In the genomic region with DNA sequence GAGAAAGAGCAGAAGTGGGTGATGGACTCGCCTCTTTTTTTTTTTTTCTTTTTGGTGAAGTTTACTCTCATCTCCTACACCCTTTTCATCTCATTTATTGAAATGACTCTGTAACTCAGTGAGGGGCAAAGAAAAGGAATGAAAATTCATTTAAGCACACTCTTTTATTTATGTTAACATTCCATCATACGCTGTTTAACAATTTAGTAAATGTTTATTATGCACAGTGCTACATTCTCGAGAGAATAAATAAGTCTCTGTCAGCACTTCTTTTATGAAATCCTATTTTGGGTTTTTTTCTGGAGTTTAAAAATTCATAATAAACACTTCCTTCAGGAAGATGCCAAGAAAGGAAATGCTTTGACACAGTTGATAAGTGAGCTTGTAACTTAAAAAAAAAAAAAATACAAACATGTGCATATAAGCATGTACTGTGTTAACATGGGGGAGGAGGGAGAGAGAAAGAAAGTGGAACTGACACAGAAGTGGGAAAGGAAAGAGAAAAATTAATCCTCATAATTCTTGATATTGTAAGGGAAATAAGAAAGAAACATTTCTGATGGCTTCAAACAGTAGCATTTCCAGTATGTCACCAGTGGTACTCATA, we compare ENCODE assay signal across 36 mouse cellular contexts.
"Had no signal": no experiment of that assay in that cellular context is flagged by ENCODE, and none has a peak within 500 bp of the region (broad histone marks: within the 10 kb centered on the region; RNA-seq: fewer than 3 reads in every experiment).

No protein-coding gene starts in this region.

- H3K27ac ChIP-seq: heart, adult 2 months; heart, embryonic 10.5 days; heart, embryonic 13.5 days; heart, embryonic 15.5 days; hindbrain, embryonic 10.5 days; hindbrain, embryonic 12.5 days; hindbrain, embryonic 13.5 days; hindbrain, embryonic 14.5 days; hindbrain, embryonic 15.5 days; hindbrain, postnatal 0 days; intestine, embryonic 15.5 days; kidney, embryonic 15.5 days; layer of hippocampus, adult 2 months had no signal

- H3K4me1 ChIP-seq: heart, embryonic 12.5 days; heart, embryonic 15.5 days; hindbrain, embryonic 10.5 days; hindbrain, embryonic 12.5 days; hindbrain, embryonic 13.5 days; hindbrain, embryonic 15.5 days; intestine, embryonic 15.5 days; kidney, embryonic 15.5 days had no signal

- H3K9ac ChIP-seq: heart, embryonic 12.5 days; heart, embryonic 13.5 days; heart, embryonic 15.5 days; hindbrain, embryonic 12.5 days; hindbrain, embryonic 13.5 days; hindbrain, embryonic 14.5 days; hindbrain, embryonic 15.5 days; intestine, embryonic 15.5 days; kidney, embryonic 15.5 days had no signal

- H3K4me2 ChIP-seq: heart, embryonic 11.5 days; heart, embryonic 12.5 days; heart, embryonic 13.5 days; heart, embryonic 15.5 days; hindbrain, embryonic 12.5 days; hindbrain, embryonic 13.5 days; hindbrain, embryonic 14.5 days; hindbrain, embryonic 15.5 days; intestine, embryonic 15.5 days; kidney, embryonic 15.5 days had no signal

- H3K27me3 ChIP-seq: heart, embryonic 12.5 days; heart, embryonic 13.5 days; heart, embryonic 15.5 days; hindbrain, embryonic 12.5 days; hindbrain, embryonic 13.5 days; hindbrain, embryonic 15.5 days; intestine, embryonic 15.5 days; kidney, embryonic 15.5 days had no signal

- ATAC-seq: hindbrain, embryonic 16.5 days; hindbrain, postnatal 0 days; inflammation-experienced regulatory T-cells, adult 6 months; intestine, embryonic 15.5 days; intestine, embryonic 16.5 days; intestine, postnatal 0 days had no signal

- DNase-seq: heart, adult 18-20 months; heart, adult 2 months; heart, postnatal 10 days; heart, postnatal 14 days; heart, postnatal 36 days; heart, postnatal 4 days; kidney, adult 11 months; kidney, adult 18-20 months; kidney, adult 2 months; kidney, adult 8-10 months; kidney, adult 9 months; kidney, postnatal 10 days; kidney, postnatal 14 days; kidney, postnatal 25 days; kidney, postnatal 36 days; kidney, postnatal 4 days; layer of hippocampus, adult 9-11 months; layer of hippocampus, postnatal 36 days had no signal

- H3K4me3 ChIP-seq: heart, adult 2 months; heart, embryonic 10.5 days; heart, embryonic 12.5 days; heart, embryonic 13.5 days; heart, embryonic 15.5 days; hindbrain, embryonic 10.5 days; hindbrain, embryonic 12.5 days; hindbrain, embryonic 13.5 days; hindbrain, embryonic 15.5 days; intestine, embryonic 15.5 days; kidney, embryonic 15.5 days; layer of hippocampus, adult 2 months had no signal

- H3K36me3 ChIP-seq: heart, embryonic 10.5 days; heart, embryonic 12.5 days; heart, embryonic 13.5 days; heart, embryonic 15.5 days; hindbrain, embryonic 10.5 days; hindbrain, embryonic 12.5 days; hindbrain, embryonic 13.5 days; hindbrain, embryonic 15.5 days; intestine, embryonic 15.5 days; kidney, embryonic 15.5 days had no signal

- H3K9me3 ChIP-seq: heart, embryonic 10.5 days; heart, embryonic 12.5 days; heart, embryonic 13.5 days; heart, embryonic 15.5 days; hindbrain, embryonic 10.5 days; hindbrain, embryonic 12.5 days; hindbrain, embryonic 13.5 days; hindbrain, embryonic 15.5 days; intestine, embryonic 15.5 days; kidney, embryonic 15.5 days had no signal
